Mouse (Mus musculus) forelimb bud, embryonic 11.5 days (tissue): ENCODE results near the gene Fam161b.
"Not testable (repeated sequence)": the region's sequence is repeated elsewhere in the genome, so short reads cannot be mapped to it uniquely, and the experiment has no call there.

Source experiments
- DNase-seq: peaks from one replicate; pipeline ENCODE4 v3.0.0-alpha.2; 2012; ENCODE audit warnings: low read depth, low spot score

Gene Fam161b

DNA sequence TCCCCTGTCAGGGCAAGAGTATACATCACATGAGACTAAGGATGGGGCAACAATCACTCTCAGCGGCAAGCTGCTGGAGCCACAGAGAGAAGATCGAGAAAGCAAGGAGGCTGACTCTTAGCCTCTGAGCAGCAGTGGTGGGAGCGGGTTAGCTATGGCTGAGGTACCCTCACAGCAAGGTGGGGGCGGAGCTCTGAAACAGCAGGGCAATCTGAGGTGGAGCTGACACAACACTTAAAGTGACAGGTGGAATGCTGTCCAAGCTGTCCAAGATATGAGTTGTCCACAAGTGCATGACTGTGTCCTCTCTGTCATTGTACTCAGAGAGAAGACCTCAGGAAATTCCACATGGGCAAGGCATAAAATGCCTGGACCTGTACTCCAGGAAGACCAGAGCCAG lies 20.7 kb upstream of the Fam161b start:
- no peak for DNase-seq

DNA sequence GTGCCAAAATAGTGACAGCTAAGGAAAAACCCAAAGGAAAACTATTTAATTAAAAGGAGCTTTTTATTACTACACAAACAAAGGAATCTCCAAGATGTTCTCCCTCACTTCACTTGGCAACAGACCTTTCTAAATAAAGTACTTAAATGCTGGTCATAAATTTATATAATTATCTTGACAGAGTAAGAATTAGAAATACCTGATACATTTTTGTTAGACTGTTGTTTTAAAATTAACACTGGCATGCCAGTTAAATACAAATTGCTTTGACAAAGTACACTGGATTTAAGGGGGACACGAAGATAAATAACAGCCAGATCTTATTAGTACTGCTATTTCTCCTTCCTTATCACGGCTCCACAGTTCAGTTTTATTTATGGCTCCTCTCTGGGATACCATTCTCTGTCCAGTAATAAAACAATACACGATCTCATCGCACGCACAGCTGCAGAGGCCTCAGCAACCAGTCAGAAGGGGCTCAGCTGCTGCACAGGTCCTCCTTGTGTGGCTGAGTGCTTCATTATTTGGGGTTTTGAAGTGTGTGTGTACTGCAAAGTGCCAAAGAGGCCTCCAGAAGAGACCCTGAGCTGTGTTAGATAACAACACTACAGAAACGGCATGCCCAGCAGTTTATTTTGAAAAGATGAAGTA lies 12.3 kb upstream of the Fam161b start:
- no peak for DNase-seq

DNA sequence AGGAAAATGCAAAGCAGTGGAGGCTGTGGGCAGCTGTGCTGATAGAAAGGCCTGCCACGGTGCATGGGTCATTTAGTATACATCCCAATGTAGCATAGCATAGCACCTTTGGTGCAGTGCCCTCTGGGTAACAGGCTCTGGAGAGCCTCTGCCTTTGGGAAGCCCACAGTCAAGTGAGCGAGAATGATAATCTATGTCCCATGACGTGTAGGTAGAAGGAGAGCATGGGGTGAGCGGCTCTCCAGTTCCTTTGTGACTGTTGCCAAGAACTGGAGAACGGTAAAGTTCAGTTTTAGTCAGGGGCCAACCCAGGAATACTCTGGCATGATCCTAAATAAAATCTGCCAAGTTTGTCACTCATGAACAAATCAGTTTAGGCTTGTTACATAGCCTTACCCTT lies 10.0 kb upstream of the Fam161b start:
- DNase-seq, result no peak

DNA sequence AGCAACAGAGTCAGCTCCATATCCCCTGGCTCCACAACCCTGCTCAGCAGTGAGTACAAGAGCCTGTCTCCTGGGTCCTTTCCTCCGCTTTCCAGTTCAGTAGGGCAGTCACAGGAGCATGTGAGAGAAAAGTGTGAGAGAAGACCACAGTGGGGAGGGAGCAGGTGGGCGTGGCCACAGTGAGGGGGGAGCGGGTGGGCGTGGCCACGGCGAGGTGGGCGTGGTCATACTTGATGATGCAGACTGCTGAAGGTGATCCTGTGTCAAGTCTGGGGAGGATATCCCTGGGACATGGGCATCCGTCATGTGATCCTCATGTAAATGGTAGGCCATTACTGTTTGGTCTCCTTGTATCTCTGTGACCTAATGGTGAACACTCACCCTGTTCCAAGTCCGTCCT lies 5.3 kb upstream of the Fam161b start:
- no peak for DNase-seq

DNA sequence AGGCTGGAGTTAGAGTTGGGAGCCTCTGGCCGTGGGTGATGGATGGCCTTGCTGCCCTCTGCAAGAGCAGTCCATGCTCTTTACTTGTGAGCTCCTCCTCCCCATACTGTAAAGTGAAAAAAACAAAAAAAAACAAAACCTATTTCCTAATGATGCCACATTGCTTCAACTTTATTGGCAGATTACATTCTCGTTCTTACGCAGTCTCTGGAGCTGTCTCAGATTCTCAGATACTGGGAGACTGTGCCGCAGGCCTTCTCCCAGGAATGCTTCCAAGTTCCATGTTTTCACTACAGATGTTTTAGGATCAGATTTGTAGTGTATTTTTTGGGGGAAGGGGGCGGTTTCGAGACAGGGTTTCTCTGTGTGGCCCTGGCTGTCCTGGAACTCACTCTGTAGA lies 3.5 kb upstream of the Fam161b start:
- no peak for DNase-seq

DNA sequence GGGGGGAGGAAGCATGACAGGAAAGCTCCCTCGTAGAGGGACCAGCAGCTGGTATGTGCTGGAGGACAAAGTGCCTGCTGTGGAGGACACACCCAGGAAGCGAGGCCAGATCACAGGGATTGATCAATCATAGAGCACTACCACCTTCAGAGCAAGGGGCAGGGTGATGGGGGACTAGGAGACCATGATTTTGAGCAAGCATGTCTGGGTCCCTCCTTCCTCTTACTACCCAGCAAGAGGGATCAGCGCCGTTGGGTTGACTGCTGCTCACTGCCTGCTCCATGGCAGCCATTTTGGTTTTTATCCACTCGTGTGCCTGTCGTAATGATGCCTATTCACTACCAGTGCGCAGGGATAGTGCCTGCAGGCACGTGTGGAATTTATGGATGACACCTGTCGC lies 2.7 kb upstream of the Fam161b start:
- DNase-seq, result no peak

DNA sequence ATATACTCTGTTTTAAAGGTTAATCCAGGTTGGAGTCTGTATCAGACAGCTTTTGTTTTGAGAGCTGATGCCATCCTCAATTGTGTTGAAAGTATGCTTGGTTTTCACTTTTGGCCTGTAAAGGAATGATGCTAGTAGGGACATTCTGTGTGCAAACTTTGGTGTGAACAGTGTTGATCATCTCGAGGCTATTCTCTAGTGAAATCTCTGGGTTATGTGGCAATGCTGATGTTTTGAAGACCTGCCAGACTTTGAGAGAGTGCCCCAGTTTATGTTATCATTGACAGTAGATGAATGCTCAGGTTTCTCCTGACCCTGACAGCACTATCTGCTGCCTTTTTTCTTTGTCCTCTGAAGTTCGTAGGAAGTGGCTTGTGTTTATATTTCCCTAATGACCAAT lies 1.2 kb upstream of the Fam161b start:
- no peak for DNase-seq

DNA sequence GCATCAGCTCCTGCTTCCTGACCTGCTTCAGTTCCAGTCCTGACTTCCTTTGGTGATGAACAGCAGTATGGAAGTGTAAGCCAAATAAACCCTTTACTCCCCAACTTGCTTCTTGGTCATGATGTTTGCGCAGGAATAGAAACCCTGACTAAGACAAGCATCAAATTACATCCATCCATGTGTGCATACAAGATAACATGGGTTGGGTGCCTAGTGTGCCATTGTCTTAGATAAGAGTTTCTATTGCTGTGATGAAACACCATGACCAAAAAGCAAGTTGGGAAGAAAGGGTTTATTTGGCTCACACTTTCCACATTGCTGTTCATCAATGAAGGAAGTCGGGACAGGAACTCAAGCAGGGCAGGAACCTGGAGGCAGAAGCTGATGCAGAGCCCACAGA lies 2.9 kb downstream of the Fam161b start:
- DNase-seq, result not testable (repeated sequence)

DNA sequence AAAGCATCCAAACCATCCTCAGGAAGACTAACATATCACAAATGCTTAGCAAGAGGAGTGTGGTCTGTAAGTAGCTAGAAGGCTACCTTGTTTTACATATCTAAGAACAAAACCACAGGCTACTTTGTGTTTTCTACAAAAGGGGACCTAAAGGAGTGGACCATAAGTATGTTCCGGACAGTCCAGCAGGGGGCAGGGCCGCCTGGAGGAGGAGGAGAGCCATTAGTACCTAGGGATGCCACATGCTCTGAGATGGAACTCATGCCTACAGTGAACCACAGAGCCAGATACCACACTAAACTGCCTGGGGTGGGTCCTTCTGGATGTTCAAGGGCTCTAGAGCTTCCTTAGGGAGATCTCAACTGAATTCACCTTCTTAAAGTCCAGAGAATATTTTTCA lies 14.4 kb downstream of the Fam161b start:
- DNase-seq, result peak; percentile 21

DNA sequence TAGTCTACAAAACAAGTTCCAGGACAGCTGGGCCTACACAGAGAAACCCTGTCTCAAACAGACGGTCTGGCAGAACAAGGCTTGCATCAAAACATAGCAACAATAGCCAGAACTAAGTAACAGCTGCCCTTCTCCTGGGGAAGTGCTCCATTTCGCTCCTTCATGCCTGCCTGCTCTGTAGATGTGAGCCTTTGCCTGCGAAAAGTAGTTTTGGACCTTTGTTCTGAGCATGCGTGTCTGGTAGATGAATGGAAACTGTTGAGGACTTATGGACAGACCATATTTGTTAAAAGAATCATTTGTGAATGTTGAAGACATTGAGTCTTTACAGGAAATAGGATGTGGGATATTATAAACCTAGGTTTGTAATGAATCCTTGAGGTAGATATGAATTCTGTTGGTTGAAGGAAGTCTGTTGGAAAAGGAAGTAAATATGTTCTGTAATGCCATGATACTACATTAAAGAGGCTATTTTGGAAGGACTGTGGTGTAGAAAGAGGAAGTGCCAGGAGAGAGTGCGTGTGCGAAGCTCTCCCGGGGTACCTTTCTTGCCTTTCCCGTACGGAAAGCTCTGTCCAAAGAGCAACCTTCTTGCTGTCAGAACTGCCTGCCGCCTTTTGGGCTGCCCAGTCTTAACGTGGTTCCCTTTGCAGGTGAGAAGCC lies 24.5 kb downstream of the Fam161b start:
- DNase-seq, result no peak

DNA sequence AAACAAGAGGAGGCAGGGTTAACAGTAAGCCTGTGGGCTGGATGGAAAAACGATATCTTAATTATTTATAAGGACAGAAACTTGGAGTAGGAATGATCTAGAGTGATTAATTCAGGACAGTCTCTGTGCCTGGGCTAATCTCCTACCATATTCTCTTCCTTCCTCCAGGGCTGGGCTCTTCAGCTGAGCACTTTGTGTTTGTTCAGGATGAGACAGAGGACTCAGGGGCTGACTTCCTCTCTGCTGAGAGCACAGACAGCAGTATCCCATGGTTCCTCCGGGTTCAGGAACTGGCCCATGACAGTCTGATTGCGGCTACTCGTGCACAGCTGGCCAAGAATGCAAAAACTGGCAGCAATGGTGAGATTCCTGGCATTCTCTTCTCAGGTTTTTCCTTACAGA lies 34.5 kb downstream of the Fam161b start:
- no peak for DNase-seq

DNA sequence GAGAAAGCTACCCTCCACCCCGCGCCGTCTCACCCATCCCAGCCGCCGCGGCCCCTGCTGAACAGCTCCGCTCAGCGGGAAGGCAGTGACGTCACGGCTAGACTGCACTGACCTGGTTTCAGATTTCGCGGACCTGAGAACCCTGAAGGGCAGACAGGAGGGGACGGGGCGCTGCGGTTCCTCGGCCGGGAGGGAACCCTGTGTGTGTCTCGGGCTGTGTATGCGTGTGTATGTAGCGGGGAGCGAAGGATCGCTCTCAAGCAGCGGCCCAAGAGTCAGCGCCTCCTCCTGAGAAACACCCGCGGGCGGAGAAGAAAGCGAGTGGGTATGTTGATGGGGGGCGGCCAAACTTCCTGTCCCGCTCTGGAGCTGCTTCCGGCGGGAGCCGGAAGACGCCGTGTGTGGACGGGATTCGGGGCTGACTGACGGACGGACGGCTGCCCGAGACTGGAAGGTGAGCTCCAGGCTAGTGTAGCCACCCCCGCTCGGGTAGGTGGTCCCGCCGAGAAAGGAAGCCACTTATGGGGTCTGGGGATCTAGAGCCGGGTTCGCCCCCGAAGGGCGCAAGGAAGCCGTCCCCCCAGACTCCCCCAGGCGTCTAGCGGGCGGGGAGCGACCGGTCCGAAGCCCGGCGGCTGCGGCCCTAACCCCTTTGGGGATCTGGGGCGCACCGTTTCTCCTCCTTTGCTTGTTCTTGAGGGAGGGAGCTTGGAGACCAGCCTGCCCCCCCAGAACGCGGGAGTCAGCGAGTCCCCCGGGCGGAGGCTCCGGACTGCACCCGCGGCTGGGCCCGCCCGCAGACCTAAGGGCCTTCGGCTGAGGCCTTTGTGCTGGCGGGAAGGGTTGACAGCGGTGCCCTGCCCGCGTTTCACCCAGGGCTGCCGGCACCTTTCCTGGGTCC lies 44.7 kb downstream of the Fam161b start, which contains the start of gene Zfp410:
Gene Zfp410, plus strand, starts transcription at position 132 of the 901 bp plus-strand sequence.
- peak; percentile 90 for DNase-seq

DNA sequence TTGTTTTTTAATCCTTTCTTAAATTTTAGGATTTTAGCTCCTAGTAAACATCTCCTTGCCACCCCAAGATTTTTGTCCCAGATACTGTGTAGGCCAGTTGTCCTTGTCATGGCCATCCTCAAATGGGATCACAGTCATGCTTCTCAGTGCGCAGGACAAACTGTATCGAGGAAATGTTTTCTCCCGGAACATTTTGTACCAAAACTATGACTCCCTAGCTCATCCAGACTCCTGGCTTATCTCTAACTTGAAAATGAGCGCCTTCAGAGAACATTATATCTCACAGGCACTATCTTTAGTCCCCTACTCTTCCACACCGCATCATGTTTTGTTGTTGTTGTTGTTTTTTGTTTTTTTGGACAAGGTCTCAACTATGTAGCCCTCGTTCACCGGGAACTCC lies 45.6 kb downstream of the Fam161b start:
- DNase-seq, result no peak

DNA sequence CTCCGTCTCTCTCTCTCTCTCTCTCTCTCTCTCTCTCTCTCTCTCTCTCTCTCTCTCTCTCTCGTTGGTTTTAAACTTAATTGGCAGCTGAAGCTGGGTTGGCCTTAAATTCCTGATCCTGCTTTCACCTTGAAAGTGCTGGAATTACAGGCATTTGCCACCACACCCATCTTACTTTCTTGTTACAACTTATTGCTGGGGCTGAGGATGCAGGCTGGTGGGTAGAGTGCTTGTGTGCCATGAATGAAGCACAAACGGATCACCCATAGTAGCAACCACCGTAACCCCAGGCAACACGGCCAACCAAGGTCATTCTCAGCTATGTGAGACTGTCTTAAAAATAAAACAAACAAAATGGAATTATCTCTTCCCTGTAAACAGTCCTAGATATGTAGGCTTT lies 50.3 kb downstream of the Fam161b start:
- no peak for DNase-seq

DNA sequence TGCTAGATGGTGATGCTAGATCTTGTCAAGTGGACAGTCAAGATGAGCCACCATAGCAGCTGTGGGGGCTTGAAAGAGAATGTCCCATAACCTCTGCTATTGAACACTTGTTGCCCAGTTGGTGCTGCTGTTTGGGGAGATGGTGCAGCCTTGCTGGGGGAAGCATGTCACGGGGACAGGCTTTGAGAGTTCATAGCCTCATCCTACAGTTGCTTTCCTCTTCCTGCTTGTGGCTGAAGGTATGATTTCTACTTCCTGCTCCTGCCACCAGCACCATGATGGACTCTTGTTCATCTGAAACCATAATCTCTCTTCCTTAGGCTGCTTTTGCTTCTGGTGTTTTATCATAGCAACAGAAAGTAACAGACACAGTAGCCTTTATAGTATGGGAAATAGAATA lies 57.1 kb downstream of the Fam161b start:
- no peak for DNase-seq

DNA sequence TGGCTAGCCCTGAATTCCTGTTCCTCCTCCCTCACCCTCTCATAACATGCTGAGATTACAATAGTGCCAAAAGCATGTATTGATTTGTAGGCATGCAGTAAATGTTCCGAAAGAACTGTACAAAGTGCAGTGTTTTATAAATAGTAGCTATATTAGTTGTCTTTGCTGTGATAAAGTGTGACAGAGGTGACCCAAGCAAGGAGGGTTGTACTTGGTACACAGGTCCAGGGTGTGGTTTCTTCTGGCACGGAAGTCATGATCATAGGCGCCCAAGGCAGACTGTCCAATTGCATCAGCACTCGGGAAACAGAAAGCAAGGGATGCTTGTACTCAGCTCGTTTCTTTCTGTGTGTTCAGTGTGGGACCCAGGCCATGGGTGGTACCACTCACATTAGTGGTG lies 57.5 kb downstream of the Fam161b start:
- no peak for DNase-seq

DNA sequence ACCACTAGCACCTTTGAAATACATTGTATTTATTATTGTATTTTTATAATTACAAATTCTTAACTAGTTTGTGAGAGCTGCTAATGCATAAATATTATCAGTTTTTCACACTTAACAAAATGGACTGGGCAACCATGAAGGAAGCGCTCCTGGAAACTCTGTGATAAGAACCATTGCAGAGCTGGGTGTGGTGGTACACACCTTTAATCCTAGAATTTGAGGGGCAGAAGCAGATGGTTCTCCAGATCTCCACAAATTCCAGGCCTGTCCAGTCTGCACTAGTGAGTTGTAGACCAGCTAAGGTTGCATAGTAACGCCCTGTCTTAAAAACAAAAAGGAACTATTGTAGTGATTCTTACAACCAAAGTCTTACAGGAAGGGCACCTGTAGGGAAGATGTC lies 62.4 kb downstream of the Fam161b start:
- DNase-seq, result no peak

DNA sequence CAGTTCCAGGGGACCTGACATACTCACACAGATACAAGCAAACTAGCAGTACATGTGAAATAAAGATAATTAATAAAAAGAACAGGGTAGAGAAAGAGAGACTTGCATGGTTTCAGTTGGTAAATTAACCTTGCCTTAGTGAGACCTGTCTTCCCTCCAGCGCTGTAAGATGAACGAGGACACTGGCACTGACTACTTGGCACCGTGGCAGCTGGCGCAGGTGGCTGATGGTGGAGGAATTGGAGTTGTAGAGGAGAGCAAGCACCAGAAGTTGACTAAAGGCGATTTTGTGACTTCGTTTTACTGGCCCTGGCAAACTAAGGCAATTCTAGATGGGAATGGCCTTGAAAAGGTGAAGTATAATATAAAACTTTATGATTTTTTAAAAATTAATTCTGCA lies 63.8 kb downstream of the Fam161b start:
- DNase-seq, result no peak
